Mouse (Mus musculus) stomach, postnatal 0 days (tissue): ENCODE measurements around the gene Dlg4.
A peak's percentile ranks its signal among the peaks of the same experiment; 100 is the strongest.

Source experiments
- CTCF ChIP-seq: IDR thresholded peaks from 2 replicates; pipeline ENCODE4 v1.5.1; 2016; ENCODE audit warnings: antibody characterized with exemption, low read depth, mild to moderate bottlenecking, moderate library complexity
- EP300 ChIP-seq: optimal IDR thresholded peaks from 2 replicates; pipeline ENCODE3; 2016; ENCODE audit warnings: antibody characterized with exemption

DNA sequence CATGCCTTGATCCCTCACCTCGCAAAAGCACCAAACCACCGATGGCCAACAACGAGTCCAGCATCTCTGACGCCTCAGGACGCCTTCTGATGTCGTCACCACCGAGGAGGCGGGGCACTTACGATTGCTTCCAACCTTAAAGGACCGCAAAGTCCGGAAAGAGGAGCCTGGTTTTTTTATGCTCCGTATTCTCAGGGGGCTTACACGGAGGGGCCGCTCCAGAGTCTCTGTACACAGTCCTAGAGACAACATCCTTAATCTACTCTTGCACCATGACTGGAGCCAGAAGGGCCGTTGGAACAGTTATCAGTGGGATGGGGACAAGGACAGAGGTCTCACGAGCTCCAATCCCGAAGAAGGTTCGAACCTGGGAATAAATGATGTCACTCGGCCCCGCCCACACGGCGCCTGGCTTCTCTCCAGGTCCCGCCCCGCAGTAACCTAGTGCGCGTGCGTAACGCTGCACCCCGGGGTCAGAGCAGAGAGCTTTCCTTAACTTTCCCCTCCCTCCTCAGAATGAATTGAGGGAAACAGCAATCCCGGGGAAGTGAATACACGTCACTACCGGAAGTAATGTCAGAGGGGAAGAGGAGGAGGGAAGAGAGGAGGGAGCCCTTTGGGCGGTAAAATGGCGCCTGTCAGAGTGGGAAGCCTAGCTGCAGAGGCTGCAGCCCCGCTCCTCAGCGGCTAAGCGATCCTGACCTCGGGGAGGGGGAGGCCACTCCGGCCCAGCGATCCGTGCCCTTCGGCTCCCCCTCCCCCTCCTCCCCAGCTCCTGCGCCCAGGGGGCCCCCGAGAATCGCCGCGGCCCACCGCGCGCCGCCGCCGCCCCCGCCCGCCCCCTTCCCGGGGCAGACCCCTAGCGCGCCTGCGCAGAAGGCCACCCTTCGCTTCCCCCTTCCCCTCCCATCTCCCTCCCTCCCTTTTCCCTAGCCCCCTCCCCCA, 36.3 kb upstream of the Dlg4 start:
- TF ChIP-seq EP300, result peak; percentile 71
- TF ChIP-seq CTCF, result 0 out of 2 replicates have a peak, but pooled peaks have one; percentile 12
